Mouse (Mus musculus): ENCODE results near the gene Ccnq. TPM values are rescaled to one million over a fixed set of nuclear protein-coding genes. Genes with fewer than 3 reads are reported as not detected.
A peak's percentile ranks its signal among the peaks of the same experiment; 100 is the strongest.
"Not testable (repeated sequence)": the region's sequence is repeated elsewhere in the genome, so short reads cannot be mapped to it uniquely, and the experiment has no call there.

The Ccnq gene
- polyA plus RNA-seq, 1 experiment = 31.7 TPM

DNA sequence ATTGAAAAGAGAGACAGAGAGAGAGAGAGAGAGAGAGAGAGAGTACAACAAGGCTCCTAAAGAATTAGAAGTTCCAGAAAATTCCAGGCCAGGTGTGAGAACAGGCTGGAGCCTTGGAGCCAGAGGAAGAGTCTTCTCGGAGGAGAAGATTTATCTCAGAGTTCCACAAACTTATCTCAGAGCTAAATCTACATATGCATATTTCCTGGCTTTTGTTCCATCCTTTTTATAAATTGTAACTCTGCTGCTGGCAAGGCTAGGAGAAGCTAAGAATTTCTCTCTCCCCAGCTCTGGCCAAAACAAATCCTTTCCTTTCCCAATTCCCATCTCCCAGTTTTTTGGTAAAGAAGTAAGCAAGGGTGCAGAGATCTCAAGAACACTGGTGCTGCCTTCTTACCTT is 3.8 kb upstream of the Ccnq start:
- no peak for TF ChIP-seq CTCF (IDR thresholded peaks at IDR 0.05; ENCODE audit: borderline replicate concordance, extremely low read depth, insufficient read depth, insufficient read length)
- TF ChIP-seq POLR2A (IDR thresholded peaks at IDR 0.05; ENCODE audit: borderline replicate concordance, extremely low read depth, insufficient read depth, insufficient read length, poor library complexity, severe bottlenecking) = no peak
- DNase-seq (ENCODE audit: low read depth) = no peak

DNA sequence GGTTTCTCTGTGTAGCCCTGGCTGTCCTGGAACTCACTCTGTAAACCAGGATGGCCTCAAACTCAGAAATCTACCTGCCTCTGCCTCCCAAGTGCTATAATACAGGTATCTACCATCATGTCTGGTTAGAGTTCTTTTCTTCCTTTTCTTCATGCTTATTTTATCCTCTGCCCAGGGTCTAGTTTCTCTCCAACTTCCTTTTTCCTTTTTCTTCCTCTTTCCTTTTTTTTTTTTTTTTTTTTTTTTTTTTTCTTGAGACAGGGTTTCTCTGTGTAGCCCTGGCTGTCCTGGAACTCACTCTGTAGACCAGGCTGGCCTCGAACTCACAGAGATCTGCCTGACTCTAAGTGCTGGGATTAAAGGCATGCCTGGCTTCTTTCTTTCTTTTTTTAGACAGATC is 2.6 kb upstream of the Ccnq start:
- not testable (repeated sequence) for DNase-seq (ENCODE audit: low read depth)

GRCm38 (mm10) chr11:78753183-78753582 is 1.7 kb upstream of the Ccnq start:
- peak; percentile 46 for DNase-seq (ENCODE audit: low read depth)
- no peak for TF ChIP-seq CTCF (IDR thresholded peaks at IDR 0.05; ENCODE audit: borderline replicate concordance, extremely low read depth, insufficient read depth, insufficient read length)
- TF ChIP-seq POLR2A (IDR thresholded peaks at IDR 0.05; ENCODE audit: borderline replicate concordance, extremely low read depth, insufficient read depth, insufficient read length, poor library complexity, severe bottlenecking) = no peak

GRCm38 (mm10) chr11:78751843-78752203 is 294 bp upstream of the Ccnq start:
- no peak for DNase-seq (ENCODE audit: low read depth)
- TF ChIP-seq POLR2A (IDR thresholded peaks at IDR 0.05; ENCODE audit: borderline replicate concordance, extremely low read depth, insufficient read depth, insufficient read length, poor library complexity, severe bottlenecking) = no peak
- TF ChIP-seq CTCF (IDR thresholded peaks at IDR 0.05; ENCODE audit: borderline replicate concordance, extremely low read depth, insufficient read depth, insufficient read length) = no peak

DNA sequence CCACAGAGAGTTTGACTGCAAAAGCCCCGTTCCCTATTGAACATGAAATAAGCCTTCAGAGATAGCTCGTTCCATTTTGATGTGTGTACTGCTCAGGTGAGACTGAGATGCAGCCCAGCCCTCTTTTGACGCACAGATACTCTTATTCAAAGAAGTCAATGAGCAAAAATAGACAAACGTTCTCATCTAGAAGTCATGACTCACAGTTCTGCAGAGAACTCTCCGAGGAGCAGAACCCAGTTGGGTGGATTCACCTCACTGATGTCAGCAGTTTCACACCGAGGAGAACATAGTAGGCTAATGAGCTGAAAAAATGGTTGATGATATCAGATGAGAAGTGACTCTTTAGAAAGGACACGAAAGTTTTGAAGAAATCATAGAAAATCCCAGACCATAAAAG is 5.3 kb downstream of the Ccnq start:
- TF ChIP-seq CTCF (IDR thresholded peaks at IDR 0.05; ENCODE audit: borderline replicate concordance, extremely low read depth, insufficient read depth, insufficient read length) = no peak
- TF ChIP-seq POLR2A (IDR thresholded peaks at IDR 0.05; ENCODE audit: borderline replicate concordance, extremely low read depth, insufficient read depth, insufficient read length, poor library complexity, severe bottlenecking) = no peak
- DNase-seq (ENCODE audit: low read depth) = no peak

DNA sequence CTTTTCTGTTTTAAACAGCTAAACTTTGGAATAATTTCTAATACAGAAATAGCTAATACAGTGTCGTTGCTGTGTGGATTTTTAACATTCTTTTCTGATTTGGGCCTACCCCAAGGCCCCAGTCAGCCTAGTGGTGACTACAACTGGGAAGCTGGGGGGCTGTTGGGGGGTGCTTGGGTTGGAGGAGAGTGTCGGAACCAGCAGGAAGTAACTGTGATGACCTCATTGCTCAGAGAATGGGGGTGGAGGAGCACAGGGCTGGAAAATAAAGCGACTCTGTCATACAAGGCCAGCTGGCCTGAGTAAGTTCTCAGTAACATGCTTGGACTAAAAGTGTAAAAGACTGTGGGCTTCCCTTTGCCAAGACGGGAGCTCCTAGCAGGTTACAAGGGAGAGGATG is 6.1 kb downstream of the Ccnq start:
- no peak for DNase-seq (ENCODE audit: low read depth)
- TF ChIP-seq POLR2A (IDR thresholded peaks at IDR 0.05; ENCODE audit: borderline replicate concordance, extremely low read depth, insufficient read depth, insufficient read length, poor library complexity, severe bottlenecking) (no peak), CTCF (IDR thresholded peaks at IDR 0.05; ENCODE audit: borderline replicate concordance, extremely low read depth, insufficient read depth, insufficient read length) (no peak)

DNA sequence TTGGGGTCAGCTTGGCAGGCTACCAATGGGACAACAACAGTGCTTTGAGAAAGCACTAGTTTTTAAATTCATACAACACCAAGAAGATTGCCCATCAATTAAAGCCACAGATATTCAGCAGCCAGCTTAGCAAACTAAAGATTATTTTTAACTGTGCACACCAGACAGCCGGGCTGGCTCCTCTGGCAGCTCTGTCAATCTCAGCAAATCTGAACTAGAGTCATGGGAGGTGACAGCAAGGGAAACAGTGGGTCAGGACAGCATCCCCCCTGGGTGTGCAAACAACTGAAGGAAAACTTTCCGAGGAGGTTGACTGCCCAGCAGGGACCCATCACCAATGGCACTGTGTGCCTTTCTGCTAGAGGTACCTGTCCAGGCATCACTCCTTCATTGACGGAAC is 9.1 kb downstream of the Ccnq start:
- DNase-seq (ENCODE audit: low read depth) = peak; percentile 40
- TF ChIP-seq CTCF (IDR thresholded peaks at IDR 0.05; ENCODE audit: borderline replicate concordance, extremely low read depth, insufficient read depth, insufficient read length) = no peak
- no peak for TF ChIP-seq POLR2A (IDR thresholded peaks at IDR 0.05; ENCODE audit: borderline replicate concordance, extremely low read depth, insufficient read depth, insufficient read length, poor library complexity, severe bottlenecking)

- peak; percentile 91 for DNase-seq (ENCODE audit: low read depth)
- TF ChIP-seq POLR2A (IDR thresholded peaks at IDR 0.05; ENCODE audit: borderline replicate concordance, extremely low read depth, insufficient read depth, insufficient read length, poor library complexity, severe bottlenecking) = no peak
- no peak for TF ChIP-seq CTCF (IDR thresholded peaks at IDR 0.05; ENCODE audit: borderline replicate concordance, extremely low read depth, insufficient read depth, insufficient read length)
Observed at GRCm38 (mm10) chr11:78741958-78742357, 9.6 kb downstream of the Ccnq start.

GRCm38 (mm10) chr11:78739361-78739760 is 12.2 kb downstream of the Ccnq start:
- DNase-seq (ENCODE audit: low read depth) = no peak
- TF ChIP-seq CTCF (IDR thresholded peaks at IDR 0.05; ENCODE audit: borderline replicate concordance, extremely low read depth, insufficient read depth, insufficient read length) = no peak
- no peak for TF ChIP-seq POLR2A (IDR thresholded peaks at IDR 0.05; ENCODE audit: borderline replicate concordance, extremely low read depth, insufficient read depth, insufficient read length, poor library complexity, severe bottlenecking)

DNA sequence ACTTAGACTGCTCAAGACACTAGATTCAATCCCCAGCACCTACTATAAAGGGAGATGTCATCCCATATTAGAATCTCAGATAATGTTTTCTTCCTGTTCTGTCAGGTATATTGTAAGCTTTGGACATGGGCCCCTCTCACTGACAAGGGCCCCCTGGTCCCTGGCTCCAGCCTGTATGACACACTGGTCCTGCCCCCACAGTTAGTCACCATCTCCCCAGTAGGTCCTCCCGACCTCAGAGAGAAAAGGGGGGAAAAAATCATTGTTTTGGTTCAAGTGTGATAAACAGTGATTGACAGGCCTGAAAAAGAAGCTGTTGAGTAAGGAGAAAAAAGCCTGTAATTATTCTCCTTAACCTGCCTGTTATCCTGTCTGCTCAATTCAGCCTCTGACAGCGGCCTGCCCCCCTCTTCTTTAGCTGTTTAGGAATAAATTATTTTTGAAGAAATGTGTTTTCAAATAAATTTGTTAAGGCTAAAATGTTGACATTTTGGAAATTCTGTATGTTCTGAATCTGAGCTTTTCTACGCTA is 14.6 kb downstream of the Ccnq start:
- DNase-seq (ENCODE audit: low read depth) = peak; percentile 70
- no peak for TF ChIP-seq POLR2A (IDR thresholded peaks at IDR 0.05; ENCODE audit: borderline replicate concordance, extremely low read depth, insufficient read depth, insufficient read length, poor library complexity, severe bottlenecking)
- TF ChIP-seq CTCF (IDR thresholded peaks at IDR 0.05; ENCODE audit: borderline replicate concordance, extremely low read depth, insufficient read depth, insufficient read length) = no peak

GRCm38 (mm10) chr11:78735168-78735567 is 16.4 kb downstream of the Ccnq start:
- TF ChIP-seq POLR2A (IDR thresholded peaks at IDR 0.05; ENCODE audit: borderline replicate concordance, extremely low read depth, insufficient read depth, insufficient read length, poor library complexity, severe bottlenecking) = no peak
- TF ChIP-seq CTCF (IDR thresholded peaks at IDR 0.05; ENCODE audit: borderline replicate concordance, extremely low read depth, insufficient read depth, insufficient read length) = no peak
- DNase-seq (ENCODE audit: low read depth) = no peak

DNA sequence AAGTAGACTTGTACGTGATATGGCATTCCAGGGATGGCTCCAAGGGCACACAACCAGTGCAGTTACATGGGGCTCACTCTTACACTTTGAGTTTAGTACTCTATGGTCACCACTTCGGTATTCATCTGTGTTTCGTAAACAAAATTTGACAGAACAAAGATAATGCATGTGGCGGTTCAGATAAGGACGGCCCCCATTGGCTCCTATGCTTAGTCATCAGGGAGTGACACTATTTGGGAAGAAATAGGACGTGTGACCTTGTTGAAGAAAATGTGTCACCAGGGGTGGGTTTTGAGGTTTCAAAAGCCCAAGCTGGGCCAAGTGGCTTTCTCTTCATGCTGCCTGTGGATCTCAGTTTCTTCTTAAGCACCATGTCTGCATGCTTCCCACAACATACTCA is 18.9 kb downstream of the Ccnq start:
- TF ChIP-seq POLR2A (IDR thresholded peaks at IDR 0.05; ENCODE audit: borderline replicate concordance, extremely low read depth, insufficient read depth, insufficient read length, poor library complexity, severe bottlenecking) = no peak
- no peak for TF ChIP-seq CTCF (IDR thresholded peaks at IDR 0.05; ENCODE audit: borderline replicate concordance, extremely low read depth, insufficient read depth, insufficient read length)

GRCm38 (mm10) chr11:78730902-78731301 is 20.6 kb downstream of the Ccnq start:
- no peak for DNase-seq (ENCODE audit: low read depth)
- no peak for TF ChIP-seq CTCF (IDR thresholded peaks at IDR 0.05; ENCODE audit: borderline replicate concordance, extremely low read depth, insufficient read depth, insufficient read length)
- no peak for TF ChIP-seq POLR2A (IDR thresholded peaks at IDR 0.05; ENCODE audit: borderline replicate concordance, extremely low read depth, insufficient read depth, insufficient read length, poor library complexity, severe bottlenecking)

More for the DNA sequence above, 18.9 kb downstream of the Ccnq start:
- no peak for DNase-seq (ENCODE audit: low read depth)

Measured in brain, embryonic 14.5 days (tissue).